Mouse (Mus musculus): ENCODE measurements around the gene 9130213A22Rik. TPM values are rescaled to one million over a fixed set of nuclear protein-coding genes. Genes with fewer than 3 reads are reported as not detected.

9130213A22Rik gene
- total and polyA plus RNA-seq, 2 experiments from 2014 or later, result 1.0 to 1.2 TPM

- Histone ChIP-seq H3K4me2 (ENCODE audit: low read depth, low read length, poor library complexity, severe bottlenecking) (peak overlapping the region; percentile 54), H3K9ac (replicated peaks; ENCODE audit: low read length, poor library complexity, severe bottlenecking) (peak overlapping the region; percentile 51), H3K36me3 (ENCODE audit: insufficient read depth, low read length) (no peaks in the 10 kb centered on the region), H3K27ac (ENCODE audit: low read depth, low read length) (no peak overlapping the region; the same call in 1 of the 2 replicates), H3K4me3 (ENCODE audit: low read depth, low read length) (peak overlapping the region; percentile 40), H3K9me3 (ENCODE audit: low read length) (no peaks in the 10 kb centered on the region), H3K27me3 (ENCODE audit: insufficient read depth, low read length) (no peaks in the 10 kb centered on the region; the same call in 1 of the 2 replicates), H3K4me1 (ENCODE audit: insufficient read depth, low read length) (peaks cover 5% of the 10 kb centered on the region; the same call in 1 of the 2 replicates)
- DNase-seq (ENCODE audit: low spot score), result no peak
- peak; percentile 38 for ATAC-seq (ENCODE audit: low FRiP score)
- 36% methylated on average over 8 of the region's 8 CpGs for WGBS
- no peak for TF ChIP-seq CTCF (IDR thresholded peaks at IDR 0.05)
Observed at GRCm38 (mm10) chr11:69134622-69134968, 12.2 kb upstream of the 9130213A22Rik start.

DNA sequence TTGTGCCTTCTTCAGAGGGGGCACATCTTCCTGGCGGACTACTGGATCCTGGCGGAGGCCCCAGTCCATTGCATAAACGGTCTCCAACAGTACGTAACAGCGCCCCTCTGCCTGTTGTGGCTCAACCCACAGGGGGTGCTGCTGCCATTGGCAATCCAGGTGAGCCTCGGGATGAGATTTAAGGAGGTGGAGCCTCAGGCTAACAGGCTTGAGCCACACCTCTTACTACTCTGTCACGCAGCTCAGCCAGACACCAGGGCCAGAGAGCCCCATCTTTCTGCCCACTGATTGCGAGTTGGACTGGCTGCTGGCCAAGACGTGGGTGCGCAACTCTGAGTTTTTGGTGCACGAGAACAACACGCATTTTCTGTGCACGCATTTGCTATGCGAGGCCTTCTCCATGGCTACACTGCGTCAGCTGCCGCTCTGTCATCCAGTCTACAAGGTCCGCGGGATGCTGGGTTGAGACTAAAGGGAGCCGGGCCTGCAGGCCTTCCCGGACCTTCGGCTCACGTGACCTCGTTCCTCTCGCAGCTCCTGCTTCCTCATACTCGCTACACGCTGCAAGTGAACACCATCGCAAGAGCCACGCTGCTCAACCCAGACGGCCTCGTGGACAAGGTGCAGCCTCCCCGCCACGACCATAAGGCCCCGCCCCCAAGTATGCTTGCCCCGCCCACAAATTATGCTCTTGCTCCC lies 11.7 kb upstream of the 9130213A22Rik start:
- peak overlapping the region; percentile 54 for H3K4me2 ChIP-seq (ENCODE audit: low read depth, low read length, poor library complexity, severe bottlenecking)
- H3K9ac ChIP-seq (replicated peaks; ENCODE audit: low read length, poor library complexity, severe bottlenecking), result peak overlapping the region; percentile 51
- peak; percentile 73 for TF ChIP-seq CTCF (IDR thresholded peaks at IDR 0.05)
- H3K4me1 ChIP-seq (ENCODE audit: insufficient read depth, low read length), result peaks cover 5% of the 10 kb centered on the region; the same call in 1 of the 2 replicates
- peak overlapping the region; percentile 69 for H3K27ac ChIP-seq (ENCODE audit: low read depth, low read length)
- H3K27me3 ChIP-seq (ENCODE audit: insufficient read depth, low read length), result no peaks in the 10 kb centered on the region; the same call in 1 of the 2 replicates
- peak; percentile 72 for DNase-seq (ENCODE audit: low spot score)
- H3K9me3 ChIP-seq (ENCODE audit: low read length), result no peaks in the 10 kb centered on the region
- WGBS, result 2% methylated on average over 34 of the region's 34 CpGs
- H3K4me3 ChIP-seq (ENCODE audit: low read depth, low read length), result peak overlapping the region; percentile 40
- ATAC-seq (ENCODE audit: low FRiP score), result peak; percentile 87
- H3K36me3 ChIP-seq (ENCODE audit: insufficient read depth, low read length), result no peaks in the 10 kb centered on the region

DNA sequence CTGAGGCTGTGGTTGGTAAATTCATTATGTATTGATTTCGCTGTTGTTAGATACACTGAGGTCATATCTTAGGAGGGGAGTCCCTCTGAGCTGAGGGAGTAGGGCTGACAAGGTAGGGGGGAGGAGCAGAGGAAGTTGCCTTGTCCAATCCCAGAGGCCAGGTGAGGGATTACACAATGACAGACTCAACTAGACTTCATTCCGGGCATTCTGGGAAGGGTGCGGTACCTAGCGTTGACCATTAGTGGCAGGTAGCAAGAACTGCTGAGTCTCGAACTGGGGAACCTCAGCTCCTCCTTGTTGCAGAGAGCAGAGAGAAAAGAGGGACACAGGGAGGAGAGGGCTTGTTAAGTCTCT lies 11.2 kb upstream of the 9130213A22Rik start:
- Histone ChIP-seq H3K27ac (ENCODE audit: low read depth, low read length) (peak overlapping the region; percentile 69), H3K36me3 (ENCODE audit: insufficient read depth, low read length) (no peaks in the 10 kb centered on the region), H3K4me3 (ENCODE audit: low read depth, low read length) (peak overlapping the region; percentile 40; the same call in 1 of the 2 replicates), H3K4me1 (ENCODE audit: insufficient read depth, low read length) (peaks cover 5% of the 10 kb centered on the region; the same call in 1 of the 2 replicates), H3K4me2 (ENCODE audit: low read depth, low read length, poor library complexity, severe bottlenecking) (peak overlapping the region; percentile 54), H3K27me3 (ENCODE audit: insufficient read depth, low read length) (no peaks in the 10 kb centered on the region; the same call in 1 of the 2 replicates), H3K9me3 (ENCODE audit: low read length) (no peaks in the 10 kb centered on the region), H3K9ac (replicated peaks; ENCODE audit: low read length, poor library complexity, severe bottlenecking) (peak overlapping the region; percentile 51; the same call in 1 of the 2 replicates)
- TF ChIP-seq CTCF (IDR thresholded peaks at IDR 0.05), result no peak
- DNase-seq (ENCODE audit: low spot score), result peak; percentile 43
- ATAC-seq (ENCODE audit: low FRiP score), result peak; percentile 59
- 18% methylated on average over 5 of the region's 5 CpGs for WGBS

DNA sequence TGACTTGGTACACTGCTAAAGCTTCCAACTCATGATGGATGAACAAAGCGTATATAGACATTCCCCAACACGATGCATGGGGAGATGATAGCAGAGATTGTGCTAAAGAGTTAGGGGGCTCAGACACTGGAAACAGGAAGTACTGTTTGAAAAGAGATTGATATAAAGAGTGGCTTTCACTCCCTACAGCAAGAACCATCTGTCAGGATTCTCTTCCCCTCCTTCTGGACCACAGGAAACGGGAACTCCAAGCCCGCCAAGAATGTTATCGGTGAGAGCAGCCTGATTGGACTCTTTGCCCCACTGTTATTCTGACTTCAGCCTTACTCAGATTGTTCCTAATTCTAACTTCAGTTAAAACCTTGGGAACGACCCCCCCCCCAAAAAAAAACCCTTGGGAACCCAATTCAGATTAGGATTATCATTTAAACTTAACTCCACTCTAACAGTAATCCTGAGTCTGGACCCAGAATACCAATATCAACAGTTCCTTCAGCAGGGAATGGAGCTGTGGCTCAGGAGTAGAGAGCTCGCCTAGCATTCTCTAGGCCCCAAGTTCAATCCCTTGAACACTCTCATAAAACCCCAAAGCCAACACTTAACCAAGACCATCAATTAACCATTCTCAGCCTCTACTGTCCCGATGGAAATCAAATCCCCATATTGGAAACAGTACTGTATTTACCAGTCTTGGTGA lies 6.2 kb upstream of the 9130213A22Rik start:
- TF ChIP-seq CTCF (IDR thresholded peaks at IDR 0.05), result no peak
- Histone ChIP-seq H3K4me3 (ENCODE audit: low read depth, low read length) (no peak overlapping the region), H3K27me3 (ENCODE audit: insufficient read depth, low read length) (no peaks in the 10 kb centered on the region; the same call in 1 of the 2 replicates), H3K4me2 (ENCODE audit: low read depth, low read length, poor library complexity, severe bottlenecking) (no peak overlapping the region), H3K9ac (replicated peaks; ENCODE audit: low read length, poor library complexity, severe bottlenecking) (no peak overlapping the region), H3K36me3 (ENCODE audit: insufficient read depth, low read length) (no peaks in the 10 kb centered on the region), H3K9me3 (ENCODE audit: low read length) (no peaks in the 10 kb centered on the region), H3K27ac (ENCODE audit: low read depth, low read length) (no peak overlapping the region), H3K4me1 (ENCODE audit: insufficient read depth, low read length) (peaks cover under 1% of the 10 kb centered on the region; the same call in 1 of the 2 replicates)
- ATAC-seq (ENCODE audit: low FRiP score) (no peak), DNase-seq (ENCODE audit: low spot score) (no peak)
- whole genome bisulfite sequencing, result 79% methylated on average over 8 of the region's 8 CpGs

DNA sequence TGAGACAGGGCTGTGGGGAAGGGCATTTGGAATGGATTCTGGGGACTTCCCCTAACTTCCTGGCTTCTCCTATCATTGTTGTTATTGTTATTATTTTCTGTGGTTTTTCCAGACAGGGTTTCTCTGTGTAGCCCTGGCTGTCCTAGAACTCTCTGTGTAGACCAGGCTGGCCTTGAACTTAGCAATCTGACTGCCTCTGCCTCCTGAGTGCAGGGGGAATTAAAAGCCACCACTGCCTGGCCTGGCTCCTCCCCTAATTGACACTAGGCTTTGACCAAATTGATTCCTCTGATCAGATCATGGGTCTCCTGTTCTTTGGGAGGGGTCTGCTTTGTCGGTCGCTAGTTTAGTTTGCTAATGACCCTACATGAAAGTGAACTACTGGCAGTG lies 4.3 kb upstream of the 9130213A22Rik start:
- Histone ChIP-seq H3K36me3 (ENCODE audit: insufficient read depth, low read length) (no peaks in the 10 kb centered on the region), H3K4me1 (ENCODE audit: insufficient read depth, low read length) (no peaks in the 10 kb centered on the region), H3K9ac (replicated peaks; ENCODE audit: low read length, poor library complexity, severe bottlenecking) (no peak overlapping the region), H3K9me3 (ENCODE audit: low read length) (no peaks in the 10 kb centered on the region), H3K4me3 (ENCODE audit: low read depth, low read length) (peak overlapping the region; percentile 56), H3K27ac (ENCODE audit: low read depth, low read length) (peak overlapping the region; percentile 85; the same call in 1 of the 2 replicates), H3K27me3 (ENCODE audit: insufficient read depth, low read length) (no peaks in the 10 kb centered on the region), H3K4me2 (ENCODE audit: low read depth, low read length, poor library complexity, severe bottlenecking) (peak overlapping the region; percentile 78)
- DNase-seq (ENCODE audit: low spot score) (no peak), ATAC-seq (ENCODE audit: low FRiP score) (no peak)
- TF ChIP-seq CTCF (IDR thresholded peaks at IDR 0.05), result no peak
- 55% methylated on average over 2 of the region's 2 CpGs for whole genome bisulfite sequencing

Data from midbrain, postnatal 0 days (tissue).